Mouse (Mus musculus): ENCODE measurements around the gene Nme6.

The Nme6 gene

DNA sequence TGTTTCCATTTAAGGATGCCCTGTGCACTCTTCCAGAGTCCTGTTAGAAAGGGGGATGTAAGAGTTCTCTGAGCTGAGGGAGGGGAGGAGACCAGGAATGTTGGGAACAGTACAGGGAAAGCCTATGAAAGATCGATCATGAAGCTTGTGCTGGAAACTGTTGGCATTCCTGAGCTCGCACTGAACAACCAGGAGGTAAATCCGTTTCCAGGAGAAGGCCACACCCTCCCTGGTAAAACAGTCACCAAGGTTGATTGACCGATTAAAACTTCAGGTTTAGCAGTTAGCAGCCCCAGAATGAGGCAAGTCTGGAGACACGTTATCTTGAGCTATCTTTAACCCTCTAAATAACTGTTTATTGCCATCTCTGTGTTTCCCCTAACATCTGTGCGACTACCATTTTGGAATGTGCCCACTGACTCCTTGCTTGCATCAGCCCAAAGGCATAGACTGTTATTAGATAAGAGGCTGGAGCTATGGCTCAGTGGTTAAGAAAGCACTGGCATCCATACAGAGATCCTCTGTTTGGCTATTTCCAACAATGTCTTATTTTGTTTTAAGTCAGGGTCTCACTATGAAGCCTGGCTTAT is 38.5 kb downstream of the Nme6 start:
- DNase-seq (ENCODE audit: low spot score in 2 of 2), result no peak

DNA sequence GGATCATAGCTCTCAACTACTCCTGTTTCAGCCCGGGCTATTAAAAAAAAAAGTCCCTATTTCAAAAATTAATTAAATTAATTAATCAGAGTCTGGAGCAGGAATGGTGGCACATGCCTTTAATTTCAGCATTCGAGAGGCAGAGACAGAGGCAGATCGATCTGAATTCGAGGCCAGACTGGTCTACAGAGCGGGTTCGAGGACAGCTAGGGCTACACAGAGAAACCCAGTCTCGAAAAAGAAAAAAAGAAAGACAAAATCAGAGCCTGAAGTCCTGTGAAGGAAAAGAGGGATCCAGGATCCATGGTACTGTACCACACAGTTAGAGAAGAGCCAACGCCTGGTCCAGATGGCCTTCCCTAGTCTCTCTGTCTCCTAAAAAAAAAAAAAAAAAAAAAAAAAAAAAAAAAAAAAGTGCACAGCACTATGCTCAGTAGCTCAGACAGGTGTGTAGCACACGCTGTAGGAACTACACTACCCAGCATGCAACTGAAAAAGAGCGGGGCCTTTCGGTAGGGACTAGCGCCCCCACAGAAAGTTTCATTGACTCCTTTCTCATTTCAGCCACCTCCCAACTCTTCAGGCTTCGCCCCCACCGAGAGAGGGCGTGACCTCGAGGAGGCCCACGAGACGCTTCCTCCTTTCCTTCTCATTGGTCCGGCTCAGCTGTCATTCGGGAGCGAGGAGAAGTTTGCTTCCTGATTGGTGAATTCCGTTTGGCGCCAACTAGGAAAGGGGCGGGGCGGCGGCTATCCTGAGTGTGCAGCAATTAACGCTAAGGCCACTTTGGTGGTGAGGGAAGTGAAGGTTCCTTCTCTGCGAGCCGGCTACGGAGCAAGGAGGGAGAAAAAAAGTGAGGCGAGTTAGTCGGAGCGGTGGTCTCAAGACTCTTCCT is 42.5 kb downstream of the Nme6 start, which contains the start of gene Cdc25a:
Gene Cdc25a, plus strand, starts transcription at position 783 of the 895 bp plus-strand sequence.
- peak; percentile 91 to 96 for DNase-seq (ENCODE audit: low spot score in 2 of 2)

DNA sequence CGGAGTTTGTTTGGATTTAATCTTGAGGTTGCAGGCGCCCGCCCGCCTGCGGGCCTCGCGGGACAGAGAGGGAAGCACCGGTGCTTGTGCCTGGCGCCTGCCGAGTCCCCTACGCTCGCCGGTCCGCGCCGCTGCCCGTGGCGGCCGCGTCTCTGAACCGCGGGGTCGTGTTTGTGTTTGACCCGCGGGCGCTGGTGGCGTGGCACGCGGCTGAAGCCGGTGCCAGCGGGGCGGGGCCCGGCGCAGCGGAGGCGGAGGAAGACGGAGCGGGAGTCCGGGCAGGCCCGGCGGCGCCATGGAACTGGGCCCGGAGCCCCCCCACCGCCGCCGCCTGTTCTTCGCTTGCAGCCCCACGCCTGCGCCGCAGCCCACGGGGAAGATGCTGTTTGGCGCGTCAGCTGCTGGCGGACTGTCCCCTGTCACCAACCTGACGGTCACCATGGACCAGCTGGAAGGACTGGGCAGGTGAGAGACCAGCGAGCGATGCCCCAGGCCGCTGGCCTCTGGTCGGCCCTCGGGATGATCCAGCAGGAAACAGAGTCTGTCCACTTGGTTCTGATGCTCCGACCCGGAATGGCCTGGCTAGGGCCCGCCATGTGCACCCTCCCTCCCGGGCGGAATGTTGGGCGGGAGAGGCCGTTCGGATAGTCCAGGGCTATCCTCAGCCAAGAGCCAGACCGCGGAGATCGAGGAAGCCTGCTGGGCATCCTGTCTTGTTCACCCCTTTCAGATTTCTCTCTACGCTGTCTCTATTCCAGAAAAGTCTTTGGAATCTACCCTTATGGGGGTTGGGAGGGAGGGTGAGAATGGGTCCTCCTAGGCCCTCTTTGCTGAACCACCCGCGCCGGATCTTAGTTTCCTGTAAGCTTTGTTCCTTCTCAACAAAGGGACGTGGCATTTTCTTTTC is 43.4 kb downstream of the Nme6 start:
- peak; percentile 5 to 27 for DNase-seq (ENCODE audit: low spot score in 2 of 2)

DNA sequence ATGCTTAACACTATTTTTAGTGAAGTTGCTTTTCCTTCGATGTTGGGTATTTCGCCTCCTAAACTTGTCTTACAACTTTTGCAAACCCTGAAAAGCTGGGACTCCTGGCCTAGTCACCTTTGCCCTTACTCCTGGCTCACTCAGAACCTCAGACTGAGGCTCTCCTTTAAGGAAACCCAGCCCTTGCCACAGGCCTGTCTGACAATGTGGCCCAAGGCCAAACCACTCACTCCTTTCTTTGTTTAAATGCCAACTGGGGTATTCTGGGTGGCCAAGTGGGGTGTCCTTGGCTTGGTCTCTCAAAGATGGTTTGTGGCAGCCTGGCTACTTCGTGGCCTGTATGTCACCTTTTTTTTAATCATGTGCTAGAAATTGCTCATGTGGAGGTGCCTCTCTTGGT is 44.2 kb downstream of the Nme6 start:
- DNase-seq (ENCODE audit: low spot score in 2 of 2), result no peak

DNA sequence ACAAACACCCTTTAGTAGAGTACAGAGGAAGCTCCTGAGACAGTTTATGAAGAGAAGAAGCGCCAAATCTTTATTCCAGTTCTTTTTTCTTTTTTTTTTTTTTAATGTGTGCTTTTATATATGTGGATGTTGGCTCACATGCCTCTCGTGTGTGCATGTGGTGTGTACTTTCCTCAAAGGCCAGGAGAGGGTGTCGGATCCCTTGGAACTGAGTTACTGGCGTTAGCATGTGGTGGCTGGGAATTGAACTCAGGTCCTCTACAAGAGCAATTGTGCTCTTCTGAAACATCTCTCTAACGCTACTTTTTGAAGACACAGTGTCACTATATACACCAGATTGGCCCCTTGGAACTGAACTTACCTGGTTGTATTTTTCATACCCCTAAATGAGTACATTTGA is 45.1 kb downstream of the Nme6 start:
- DNase-seq (ENCODE audit: low spot score in 2 of 2), result no peak

DNA sequence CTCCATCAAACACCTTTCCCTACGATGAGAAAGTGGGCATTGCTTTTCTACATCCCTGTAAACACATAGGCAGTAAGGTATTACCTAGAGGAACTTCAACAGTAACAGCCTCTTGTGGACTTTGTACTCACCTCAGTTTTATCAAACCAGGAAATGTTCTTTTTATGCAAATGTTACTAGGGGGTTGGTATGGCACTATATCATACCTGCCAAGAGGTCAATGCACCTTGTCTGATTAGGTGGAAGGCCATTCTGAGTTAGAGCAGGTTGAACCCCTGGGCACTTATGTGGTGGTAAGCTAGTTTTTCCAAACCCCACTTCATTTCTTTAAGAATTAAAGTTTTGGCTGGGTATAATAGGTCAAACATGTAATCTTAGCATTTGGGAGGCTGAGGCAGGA is 46.8 kb downstream of the Nme6 start:
- DNase-seq (ENCODE audit: low spot score in 2 of 2), result no peak

DNA sequence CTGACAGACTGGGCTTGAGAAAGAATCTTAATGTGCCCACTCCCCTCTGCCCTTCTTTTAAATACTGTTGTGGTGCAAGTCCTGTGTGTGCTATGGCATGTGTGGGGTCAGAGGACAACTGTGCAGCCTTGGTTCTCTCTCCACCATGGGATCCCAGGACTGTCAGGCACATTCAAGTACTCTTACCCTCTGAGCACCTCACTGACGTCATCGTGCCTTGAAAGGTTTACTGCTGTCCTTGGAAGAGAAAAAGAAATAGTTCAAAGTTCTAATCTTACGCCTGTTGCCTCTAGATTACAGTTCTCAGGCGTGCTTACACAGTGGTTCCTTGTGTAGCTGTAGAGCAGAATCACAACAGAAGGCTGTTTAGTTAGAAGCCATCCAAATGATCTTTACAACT is 53.7 kb downstream of the Nme6 start:
- DNase-seq (ENCODE audit: low spot score in 2 of 2), result no peak

DNA sequence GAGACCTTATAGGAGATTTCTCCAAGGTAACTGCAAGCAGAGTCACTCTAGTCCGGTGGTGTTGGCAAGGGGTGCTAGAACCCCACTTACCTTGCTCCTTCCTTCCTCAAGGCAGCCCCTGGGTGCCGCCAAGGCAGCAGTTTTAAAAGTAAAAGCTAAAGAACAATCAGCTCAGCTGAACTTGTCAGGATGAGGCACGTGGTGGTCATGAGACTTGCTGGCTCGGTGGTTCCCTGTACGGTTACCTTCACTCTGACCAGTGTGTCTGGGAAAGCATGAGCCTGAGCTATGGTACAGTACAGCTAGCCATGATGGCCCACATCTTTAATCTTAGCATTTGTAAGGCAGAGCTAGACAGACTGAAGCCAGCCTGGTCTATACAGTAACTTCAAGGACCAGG is 54.8 kb downstream of the Nme6 start:
- no peak for DNase-seq (ENCODE audit: low spot score in 2 of 2)

DNA sequence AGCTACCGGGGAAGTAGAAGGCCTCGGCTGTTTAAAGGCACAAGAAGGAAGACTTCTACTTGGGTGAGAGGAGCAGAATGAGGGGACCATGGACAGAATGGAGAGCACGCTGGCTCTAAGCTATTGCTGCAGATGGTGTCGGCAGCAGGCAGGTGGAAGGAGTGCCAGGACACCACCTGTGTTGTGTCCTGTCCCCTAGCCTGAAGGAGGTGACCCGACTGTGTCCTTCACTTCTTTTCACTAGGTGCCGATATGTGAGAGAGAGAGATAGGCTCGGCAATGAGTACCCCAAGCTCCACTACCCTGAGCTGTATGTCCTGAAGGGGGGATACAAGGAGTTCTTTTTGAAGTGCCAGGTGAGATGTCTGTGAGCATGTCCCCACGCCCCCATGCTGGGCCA is 59.0 kb downstream of the Nme6 start:
- DNase-seq (ENCODE audit: low spot score in 2 of 2), result no peak
